Mouse (Mus musculus) MEL (cell line): ENCODE measurements around the gene Zfp808.
A peak's percentile ranks its signal among the peaks of the same experiment; 100 is the strongest.
"Not testable (repeated sequence)": the region's sequence is repeated elsewhere in the genome, so short reads cannot be mapped to it uniquely, and the experiment has no call there.

Source experiments
- BHLHE40 ChIP-seq: IDR thresholded peaks from 2 replicates; pipeline ENCODE4 v1.6.1; 2012; ENCODE audit warnings: low read depth, mild to moderate bottlenecking, inconsistent platforms, low read length, improper control_type of control experiment, borderline replicate concordance
- CHD1 ChIP-seq: IDR thresholded peaks from 2 replicates; pipeline ENCODE4 v1.6.1; 2012; ENCODE audit warnings: low read depth, mild to moderate bottlenecking, inconsistent platforms, low read length, improper control_type of control experiment
- CHD2 ChIP-seq: IDR thresholded peaks from 2 replicates; pipeline ENCODE4 v1.6.1; 2011; ENCODE audit warnings: low read length, improper control_type of control experiment
- CTCF ChIP-seq, 3 experiments: IDR thresholded peaks in 2 of 3; conservative IDR thresholded peaks in 1 of 3; 2 replicates each; pipeline ENCODE4 v1.5.1; 2011 to 2012; ENCODE audit warnings: low read length in 3 of 3, low read depth in 2 of 3, mild to moderate bottlenecking in 2 of 3, improper control_type of control experiment in 1 of 3, inconsistent platforms in 1 of 3, mixed read lengths in 1 of 3, moderate library complexity in 1 of 3; ENCODE audit not compliant: control insufficient read depth in 1 of 3, insufficient read depth in 1 of 3, poor library complexity in 1 of 3, severe bottlenecking in 1 of 3
- ELF1 ChIP-seq: IDR thresholded peaks from 2 replicates; pipeline ENCODE4 v1.6.1; 2014; ENCODE audit warnings: low read depth, mild to moderate bottlenecking, inconsistent platforms, low read length, improper control_type of control experiment, moderate library complexity
- EP300 ChIP-seq, 2 experiments: IDR thresholded peaks; 2 replicates each; pipeline ENCODE4 v1.6.1; 2011; ENCODE audit warnings: improper control_type of control experiment in 2 of 2, low read length in 2 of 2, low read depth in 1 of 2, mild to moderate bottlenecking in 1 of 2
- ETS1 ChIP-seq: IDR thresholded peaks from 2 replicates; pipeline ENCODE4 v1.6.1; 2012; ENCODE audit warnings: low read depth, mild to moderate bottlenecking, inconsistent platforms, low read length, improper control_type of control experiment, moderate library complexity
- KAT2A ChIP-seq: conservative IDR thresholded peaks from 2 replicates; pipeline ENCODE4 v1.6.1; 2012; ENCODE audit warnings: low read depth, low read length, improper control_type of control experiment, inconsistent platforms
- MYB ChIP-seq: IDR thresholded peaks from 2 replicates; pipeline ENCODE4 v1.6.1; 2011; ENCODE audit warnings: mild to moderate bottlenecking, low read depth, low read length, improper control_type of control experiment
- POLR2A ChIP-seq, 2 experiments: IDR thresholded peaks; 2 replicates each; pipeline ENCODE4 v1.6.1; 2011 to 2012; ENCODE audit warnings: low read length in 2 of 2, mild to moderate bottlenecking in 2 of 2, control low read depth in 1 of 2, improper control_type of control experiment in 1 of 2, low read depth in 1 of 2, moderate library complexity in 1 of 2; ENCODE audit not compliant: control insufficient read depth in 1 of 2, insufficient read depth in 1 of 2, poor library complexity in 1 of 2
- POLR2AphosphoS5 ChIP-seq: IDR thresholded peaks from 2 replicates; pipeline ENCODE4 v1.6.1; 2012; ENCODE audit warnings: low read depth, borderline replicate concordance, mild to moderate bottlenecking, inconsistent platforms, low read length, moderate library complexity, mixed read lengths
- TCF12 ChIP-seq: IDR thresholded peaks from 2 replicates; pipeline ENCODE4 v1.6.1; 2014; ENCODE audit warnings: low read depth, mild to moderate bottlenecking, inconsistent platforms, low read length, improper control_type of control experiment, moderate library complexity
- USF1 ChIP-seq: IDR thresholded peaks from 2 replicates; pipeline ENCODE4 v1.6.1; 2014; ENCODE audit warnings: low read depth, mild to moderate bottlenecking, inconsistent platforms, low read length, improper control_type of control experiment, moderate library complexity
- ZNF384 ChIP-seq: IDR thresholded peaks from 2 replicates; pipeline ENCODE4 v1.6.1; 2012; ENCODE audit warnings: low read depth, mild to moderate bottlenecking, inconsistent platforms, low read length, improper control_type of control experiment

DNA sequence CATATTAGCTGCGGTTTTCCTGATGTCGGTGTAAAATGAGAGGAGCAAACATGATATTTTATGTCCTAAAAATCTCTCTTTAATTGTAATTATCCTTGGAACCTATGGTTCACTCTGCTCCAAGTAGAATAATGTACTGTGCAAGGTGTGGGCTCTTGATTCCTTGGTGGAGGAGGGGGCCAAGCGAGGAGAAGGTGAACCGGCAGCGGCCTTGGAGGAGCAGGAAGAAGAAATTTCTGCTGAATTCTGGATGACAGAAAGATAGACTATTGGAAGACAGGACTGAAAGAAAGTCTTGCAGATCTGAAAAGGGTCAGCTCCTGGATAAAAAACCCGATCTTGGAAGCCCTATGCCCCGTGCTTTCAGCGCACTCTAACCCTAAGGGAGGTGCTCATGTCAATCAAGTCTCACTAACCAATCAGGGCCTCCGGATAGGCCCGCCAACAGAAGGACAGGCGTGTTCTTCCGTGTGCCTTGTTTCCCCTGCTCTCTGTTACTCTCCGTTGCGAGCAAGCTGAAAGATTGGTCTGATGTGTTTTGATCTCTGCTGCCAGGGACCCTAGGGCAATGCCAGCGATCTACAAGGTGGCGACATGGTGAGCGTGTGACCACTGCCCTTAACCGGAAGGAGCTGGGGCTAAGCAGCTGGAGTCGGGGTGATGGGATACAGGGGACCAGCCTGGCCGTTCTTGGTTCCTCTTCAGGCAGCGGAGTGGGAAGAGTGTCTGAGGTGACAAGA is at the start of gene Zfp808:
- TF ChIP-seq POLR2A (IDR thresholded peaks at IDR 0.05; ENCODE audit: control insufficient read depth in 1 of 2, insufficient read depth in 1 of 2, low read depth in 1 of 2, low read length in 2 of 2, poor library complexity in 1 of 2) = peak; percentile 37 to 63; a peak in 2 of 4 replicates
- not testable (repeated sequence) for TF ChIP-seq CTCF (IDR thresholded peaks at IDR 0.05 in 2 of 3, conservative IDR thresholded peaks at IDR 0.05 in 1 of 3; ENCODE audit: control insufficient read depth in 1 of 3, insufficient read depth in 1 of 3, low read depth in 2 of 3, low read length in 3 of 3, poor library complexity in 1 of 3, severe bottlenecking in 1 of 3); EP300 (IDR thresholded peaks at IDR 0.05; ENCODE audit: low read depth in 1 of 2, low read length in 2 of 2); CHD2; BHLHE40; MYB; ZNF384; USF1; POLR2AphosphoS5; KAT2A; ELF1; ETS1; CHD1; TCF12
